Mouse (Mus musculus) thymus, adult 2 months (tissue): ENCODE results near the gene Slc29a3.

ENCODE experiments used
- CTCF ChIP-seq: fragments of 200-500 bp; IDR thresholded peaks from 2 replicates; pipeline ENCODE4 v1.5.1; 2012; ENCODE audit warnings: mild to moderate bottlenecking, control low read depth, low read length, moderate library complexity, borderline replicate concordance; ENCODE audit not compliant: control insufficient read depth, poor library complexity, insufficient read depth; ENCODE audit errors: extremely low read depth
- POLR2A ChIP-seq: fragments of 200-500 bp; IDR thresholded peaks from 2 replicates; pipeline ENCODE4 v1.6.1; 2012; ENCODE audit warnings: mild to moderate bottlenecking, low read length, control low read depth, moderate library complexity; ENCODE audit not compliant: control insufficient read depth, poor library complexity, insufficient read depth; ENCODE audit errors: extremely low read depth

DNA sequence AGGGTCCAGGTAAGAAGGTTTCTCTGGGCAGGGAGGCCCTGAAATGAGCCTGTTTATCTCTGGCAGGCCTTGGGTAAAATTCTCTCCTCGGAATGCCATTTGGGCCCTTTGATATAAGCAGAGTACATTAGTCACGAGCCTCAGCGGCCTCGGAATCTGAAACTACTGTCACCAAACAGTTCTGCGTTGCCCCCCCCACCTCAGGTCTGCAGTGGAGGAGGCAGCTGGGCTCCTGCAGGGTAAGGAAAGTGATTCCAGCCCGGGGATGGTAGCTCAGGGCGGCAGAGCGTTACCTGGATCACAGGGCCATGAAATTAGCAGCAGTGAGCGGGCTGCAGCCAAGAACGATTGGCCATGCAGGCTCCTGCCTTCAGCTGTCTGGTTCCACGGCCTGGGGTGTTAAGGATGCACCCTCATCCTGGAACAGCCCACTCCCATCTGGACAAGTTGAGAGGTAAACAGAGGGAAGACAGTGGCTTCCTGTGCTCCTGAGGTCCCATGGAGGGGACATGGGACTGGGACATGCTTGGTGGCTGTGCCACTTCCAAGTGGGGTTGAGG lies 15.3 kb downstream of the Slc29a3 start:
- TF ChIP-seq POLR2A (no peak), CTCF (no peak)
